Mouse (Mus musculus) thymus, adult 2 months (tissue): Measurements from ENCODE around the gene E130308A19Rik. TPM values are rescaled to one million over a fixed set of nuclear protein-coding genes. Genes with fewer than 3 reads are reported as not detected.

Experiments
- DNase-seq: peaks from one replicate; pipeline ENCODE4 v3.0.0; 2021
- H3K27ac ChIP-seq: fragments of 200-500 bp; 2 replicates; pipeline ENCODE4 v1.5.1; 2012; ENCODE audit warnings: low read length, control low read depth; ENCODE audit not compliant: control insufficient read depth, insufficient read depth
- H3K27me3 ChIP-seq: fragments of 200-500 bp; 2 replicates; pipeline ENCODE4 v1.6.1; 2012; ENCODE audit warnings: mild to moderate bottlenecking, low read length, moderate library complexity, mixed read lengths; ENCODE audit not compliant: control insufficient read depth, insufficient read depth
- H3K36me3 ChIP-seq: fragments of 200-500 bp; 2 replicates; pipeline ENCODE4 v1.6.1; 2012; ENCODE audit warnings: mild to moderate bottlenecking, low read length, moderate library complexity; ENCODE audit not compliant: control insufficient read depth, insufficient read depth
- H3K4me1 ChIP-seq: fragments of 200-500 bp; replicated peaks from 2 replicates; pipeline ENCODE4 v1.6.1; 2012; ENCODE audit warnings: low read length; ENCODE audit not compliant: control insufficient read depth, insufficient read depth
- H3K4me3 ChIP-seq: fragments of 200-500 bp; 2 replicates; pipeline ENCODE4 v1.5.1; 2012; ENCODE audit warnings: mild to moderate bottlenecking, low read length, control low read depth, moderate library complexity; ENCODE audit not compliant: control insufficient read depth, insufficient read depth
- CTCF ChIP-seq: fragments of 200-500 bp; IDR thresholded peaks from 2 replicates; pipeline ENCODE4 v1.5.1; 2012; ENCODE audit warnings: mild to moderate bottlenecking, control low read depth, low read length, moderate library complexity, borderline replicate concordance; ENCODE audit not compliant: control insufficient read depth, poor library complexity, insufficient read depth; ENCODE audit errors: extremely low read depth
- POLR2A ChIP-seq: fragments of 200-500 bp; IDR thresholded peaks from 2 replicates; pipeline ENCODE4 v1.6.1; 2012; ENCODE audit warnings: mild to moderate bottlenecking, low read length, control low read depth, moderate library complexity; ENCODE audit not compliant: control insufficient read depth, poor library complexity, insufficient read depth; ENCODE audit errors: extremely low read depth
- WGBS: fragments of 180-500 bp; shearing (Covaris S2); methylation state at CpG from one replicate; pipeline ENCODE4 v1.1.7; 2018; 5-methylcytosine and 5-hydroxymethylcytosine counted together
- polyA plus RNA-seq: library from polyadenylated mRNA; depleted of rRNA; stranded (reverse); fragments of >200 nt; gene quantifications from 2 replicates; pipeline ENCODE4 v1.2.3, GENCODE M21; 2012

Gene E130308A19Rik
- polyA plus RNA-seq, 1 experiment = 12.4 TPM

GRCm38 (mm10) chr4:59663451-59663850 is 37.4 kb downstream of the E130308A19Rik start:
- no peak for DNase-seq
- Histone ChIP-seq H3K4me3 (no peak overlapping the region), H3K27ac (no peak overlapping the region), H3K36me3 (no peaks in the 10 kb centered on the region), H3K27me3 (no peaks in the 10 kb centered on the region), H3K4me1 (no peaks in the 10 kb centered on the region)
- TF ChIP-seq POLR2A (no peak), CTCF (no peak)
- 96% methylated on average over 6 of the region's 6 CpGs for WGBS

- no peak overlapping the region for H3K4me3 ChIP-seq
- TF ChIP-seq POLR2A = no peak
- no peak for TF ChIP-seq CTCF
- no peaks in the 10 kb centered on the region for H3K36me3 ChIP-seq
- 94% methylated on average over 3 of the region's 3 CpGs for WGBS
- DNase-seq = no peak
- H3K27ac ChIP-seq = no peak overlapping the region
- no peaks in the 10 kb centered on the region for H3K27me3 ChIP-seq
- no peaks in the 10 kb centered on the region for H3K4me1 ChIP-seq
These were observed 40.7 kb downstream of the E130308A19Rik start for GRCm38 (mm10) chr4:59666550-59667317.

GRCm38 (mm10) chr4:59668050-59668449 is 42.0 kb downstream of the E130308A19Rik start:
- TF ChIP-seq CTCF = no peak
- no peak for TF ChIP-seq POLR2A
- Histone ChIP-seq H3K27ac (no peak overlapping the region), H3K4me1 (no peaks in the 10 kb centered on the region), H3K4me3 (no peak overlapping the region), H3K36me3 (no peaks in the 10 kb centered on the region), H3K27me3 (no peaks in the 10 kb centered on the region)
- WGBS = 94% methylated on average over 3 of the region's 3 CpGs
- DNase-seq = no peak

- no peaks in the 10 kb centered on the region for H3K36me3 ChIP-seq
- no peaks in the 10 kb centered on the region for H3K27me3 ChIP-seq
- TF ChIP-seq POLR2A (no peak), CTCF (no peak)
- H3K27ac ChIP-seq = no peak overlapping the region
- 96% methylated on average over 1 of the region's 1 CpGs for WGBS
- H3K4me1 ChIP-seq = no peaks in the 10 kb centered on the region
- H3K4me3 ChIP-seq = no peak overlapping the region
- no peak for DNase-seq
These were observed 43.1 kb downstream of the E130308A19Rik start for GRCm38 (mm10) chr4:59669131-59669530.

- Histone ChIP-seq H3K36me3 (no peaks in the 10 kb centered on the region), H3K4me1 (no peaks in the 10 kb centered on the region), H3K27ac (no peak overlapping the region), H3K27me3 (no peaks in the 10 kb centered on the region), H3K4me3 (no peak overlapping the region)
- WGBS = 96% methylated on average over 2 of the region's 2 CpGs
- no peak for DNase-seq
- no peak for TF ChIP-seq CTCF
- no peak for TF ChIP-seq POLR2A
These were observed 44.0 kb downstream of the E130308A19Rik start for GRCm38 (mm10) chr4:59670015-59670414.

- no peak for DNase-seq
- 94% methylated on average over 2 of the region's 2 CpGs for WGBS
These were observed 47.6 kb downstream of the E130308A19Rik start for GRCm38 (mm10) chr4:59673423-59674117.

More at GRCm38 (mm10) chr4:59673423-59674117, 47.6 kb downstream of the E130308A19Rik start:
- no peaks in the 10 kb centered on the region for H3K36me3 ChIP-seq
- no peak overlapping the region for H3K27ac ChIP-seq
- no peak overlapping the region for H3K4me3 ChIP-seq
- TF ChIP-seq CTCF (no peak), POLR2A (no peak)
- no peaks in the 10 kb centered on the region for H3K4me1 ChIP-seq
- H3K27me3 ChIP-seq = no peaks in the 10 kb centered on the region
